Mouse (Mus musculus): ENCODE results near the gene 1700003F12Rik. TPM values are rescaled to one million over a fixed set of nuclear protein-coding genes. Genes with fewer than 3 reads are reported as not detected.

1700003F12Rik gene
- polyA plus RNA-seq, 1 experiment: not detected

GRCm38 (mm10) chr2:154557184-154557832 is 10.4 kb downstream of the 1700003F12Rik start:
- no peak overlapping the region for H3K27ac ChIP-seq (ENCODE audit: insufficient read depth, low read length)
- no peak overlapping the region for H3K4me3 ChIP-seq (ENCODE audit: insufficient read depth, low read length)
- H3K4me1 ChIP-seq (ENCODE audit: control insufficient read depth, insufficient read depth, low read length): no peaks in the 10 kb centered on the region
- no peak for TF ChIP-seq POLR2A (IDR thresholded peaks at IDR 0.05; ENCODE audit: low read depth, low read length)
- TF ChIP-seq CTCF (IDR thresholded peaks at IDR 0.05; ENCODE audit: borderline replicate concordance, insufficient read depth, low read length): no peak

- H3K4me3 ChIP-seq (ENCODE audit: insufficient read depth, low read length): no peak within 1 kb of the TSS
- TF ChIP-seq POLR2A (IDR thresholded peaks at IDR 0.05; ENCODE audit: low read depth, low read length) (no peak), CTCF (IDR thresholded peaks at IDR 0.05; ENCODE audit: borderline replicate concordance, insufficient read depth, low read length) (no peak)
- H3K27ac ChIP-seq (ENCODE audit: insufficient read depth, low read length): no peak within 1 kb of the TSS
- H3K4me1 ChIP-seq (ENCODE audit: control insufficient read depth, insufficient read depth, low read length): no peaks in the 10 kb centered on the region
These were observed 11.6 kb downstream of the 1700003F12Rik start, which contains the start of gene Necab3 for GRCm38 (mm10) chr2:154558264-154559039. TSS of gene Necab3 (minus strand) at chr2:154558890.

- TF ChIP-seq CTCF (IDR thresholded peaks at IDR 0.05; ENCODE audit: borderline replicate concordance, insufficient read depth, low read length) (no peak), POLR2A (IDR thresholded peaks at IDR 0.05; ENCODE audit: low read depth, low read length) (no peak)
- Histone ChIP-seq H3K4me1 (ENCODE audit: control insufficient read depth, insufficient read depth, low read length) (no peaks in the 10 kb centered on the region), H3K27ac (ENCODE audit: insufficient read depth, low read length) (no peak overlapping the region), H3K4me3 (ENCODE audit: insufficient read depth, low read length) (no peak overlapping the region)
These were observed 16.8 kb downstream of the 1700003F12Rik start for GRCm38 (mm10) chr2:154563612-154564170.

DNA sequence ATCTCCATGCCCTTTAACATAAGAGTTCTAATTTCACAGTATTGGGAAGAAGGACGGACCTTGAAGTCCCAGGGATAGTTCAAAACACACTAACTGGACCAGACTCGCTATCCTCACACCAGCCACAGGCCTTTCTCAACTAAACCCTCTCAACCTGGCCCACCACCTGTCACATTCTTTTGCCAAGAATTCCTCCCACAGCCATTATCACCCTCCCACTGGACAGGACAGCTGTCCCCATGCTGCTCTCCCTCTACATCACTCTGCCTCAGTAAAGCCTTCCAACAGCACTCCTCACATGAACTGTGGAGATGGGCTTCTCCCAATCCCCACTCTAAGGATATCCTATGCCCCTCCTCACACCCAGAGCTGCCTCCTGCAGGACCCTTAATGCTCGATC is 18.7 kb downstream of the 1700003F12Rik start:
- TF ChIP-seq POLR2A (IDR thresholded peaks at IDR 0.05; ENCODE audit: low read depth, low read length) (no peak), CTCF (IDR thresholded peaks at IDR 0.05; ENCODE audit: borderline replicate concordance, insufficient read depth, low read length) (no peak)
- peaks cover under 1% of the 10 kb centered on the region for H3K4me1 ChIP-seq (ENCODE audit: control insufficient read depth, insufficient read depth, low read length)
- H3K27ac ChIP-seq (ENCODE audit: insufficient read depth, low read length): no peak overlapping the region
- H3K4me3 ChIP-seq (ENCODE audit: insufficient read depth, low read length): no peak overlapping the region

- no peak for TF ChIP-seq POLR2A (IDR thresholded peaks at IDR 0.05; ENCODE audit: low read depth, low read length)
- no peak for TF ChIP-seq CTCF (IDR thresholded peaks at IDR 0.05; ENCODE audit: borderline replicate concordance, insufficient read depth, low read length)
- H3K27ac ChIP-seq (ENCODE audit: insufficient read depth, low read length): no peak overlapping the region
- peaks cover 5% of the 10 kb centered on the region for H3K4me1 ChIP-seq (ENCODE audit: control insufficient read depth, insufficient read depth, low read length)
- H3K4me3 ChIP-seq (ENCODE audit: insufficient read depth, low read length): no peak overlapping the region
These were observed 19.8 kb downstream of the 1700003F12Rik start for GRCm38 (mm10) chr2:154566641-154567040.

DNA sequence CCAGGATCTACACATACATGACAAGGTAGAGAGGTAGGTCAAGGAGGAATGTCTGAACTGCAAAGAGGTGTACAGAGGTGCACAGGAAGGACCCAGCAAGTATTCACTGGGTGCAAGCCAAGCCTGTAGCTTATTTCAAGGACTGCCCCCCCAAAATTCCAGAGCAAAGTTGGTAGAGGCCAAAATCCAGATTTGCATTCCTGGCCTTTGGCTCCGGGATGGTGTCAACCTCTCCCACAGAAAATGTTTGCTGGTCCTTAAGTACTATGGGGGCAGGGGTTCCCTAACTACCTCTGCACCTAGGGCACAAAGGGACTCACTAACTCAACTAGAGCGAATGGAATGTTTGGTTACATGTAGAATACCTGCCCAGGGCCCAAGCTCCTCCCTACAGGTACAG is 20.9 kb downstream of the 1700003F12Rik start:
- peaks cover 8% of the 10 kb centered on the region for H3K4me1 ChIP-seq (ENCODE audit: control insufficient read depth, insufficient read depth, low read length)
- TF ChIP-seq CTCF (IDR thresholded peaks at IDR 0.05; ENCODE audit: borderline replicate concordance, insufficient read depth, low read length): no peak
- TF ChIP-seq POLR2A (IDR thresholded peaks at IDR 0.05; ENCODE audit: low read depth, low read length): no peak
- H3K27ac ChIP-seq (ENCODE audit: insufficient read depth, low read length): no peak overlapping the region
- H3K4me3 ChIP-seq (ENCODE audit: insufficient read depth, low read length): peak overlapping the region; percentile 65

GRCm38 (mm10) chr2:154568329-154569070 is 21.6 kb downstream of the 1700003F12Rik start:
- peak overlapping the region; percentile 65 for H3K4me3 ChIP-seq (ENCODE audit: insufficient read depth, low read length)
- TF ChIP-seq CTCF (IDR thresholded peaks at IDR 0.05; ENCODE audit: borderline replicate concordance, insufficient read depth, low read length) (no peak), POLR2A (IDR thresholded peaks at IDR 0.05; ENCODE audit: low read depth, low read length) (no peak)
- peak overlapping the region; percentile 41 for H3K27ac ChIP-seq (ENCODE audit: insufficient read depth, low read length)
- peaks cover 8% of the 10 kb centered on the region for H3K4me1 ChIP-seq (ENCODE audit: control insufficient read depth, insufficient read depth, low read length)

- H3K27ac ChIP-seq (ENCODE audit: insufficient read depth, low read length): peak overlapping the region; percentile 41
- no peak for TF ChIP-seq CTCF (IDR thresholded peaks at IDR 0.05; ENCODE audit: borderline replicate concordance, insufficient read depth, low read length)
- peak; percentile 74; the same call in 1 of the 2 replicates for TF ChIP-seq POLR2A (IDR thresholded peaks at IDR 0.05; ENCODE audit: low read depth, low read length)
- H3K4me1 ChIP-seq (ENCODE audit: control insufficient read depth, insufficient read depth, low read length): peaks cover 8% of the 10 kb centered on the region
- H3K4me3 ChIP-seq (ENCODE audit: insufficient read depth, low read length): peak overlapping the region; percentile 65
These were observed 22.3 kb downstream of the 1700003F12Rik start for GRCm38 (mm10) chr2:154569071-154569748.

- TF ChIP-seq CTCF (IDR thresholded peaks at IDR 0.05; ENCODE audit: borderline replicate concordance, insufficient read depth, low read length): no peak
- peak; percentile 76 for TF ChIP-seq POLR2A (IDR thresholded peaks at IDR 0.05; ENCODE audit: low read depth, low read length)
These were observed 23.0 kb downstream of the 1700003F12Rik start, which contains the start of gene E2f1 for GRCm38 (mm10) chr2:154569836-154570286. TSS of gene E2f1 (minus strand) at chr2:154569892.

More at GRCm38 (mm10) chr2:154569836-154570286, 23.0 kb downstream of the 1700003F12Rik start, which contains the start of gene E2f1:
- H3K4me1 ChIP-seq (ENCODE audit: control insufficient read depth, insufficient read depth, low read length): peaks cover 8% of the 10 kb centered on the region
- peak within 1 kb of the TSS; percentile 46 for H3K27ac ChIP-seq (ENCODE audit: insufficient read depth, low read length)
- H3K4me3 ChIP-seq (ENCODE audit: insufficient read depth, low read length): peak within 1 kb of the TSS; percentile 65

Data from embryonic fibroblast, embryonic 13.5 days (primary cell).